Mouse (Mus musculus): ENCODE measurements at regions not wholly inside any gene's neighbourhood (a gene's known extent, or its start where the extent isn't known, plus 50 kb on each side); places are given as distances from the start of the nearest gene placed in this dataset.

GRCm38 (mm10) chr14:58701765-58702164 is 440.9 kb downstream of the 1700129C05Rik start:
- Histone ChIP-seq H3K9ac (ENCODE audit: control insufficient read depth, low read depth, low read length, poor library complexity, severe bottlenecking) (no peak overlapping the region), H3K79me2 (ENCODE audit: control insufficient read depth, insufficient read depth, low read length, poor library complexity) (no peaks in the 10 kb centered on the region), H3K36me3 (ENCODE audit: control insufficient read depth in 1 of 2, insufficient read depth in 2 of 2, low read length in 2 of 2) (no peaks in the 10 kb centered on the region), H3K27ac (ENCODE audit: control insufficient read depth, low read depth, low read length) (no peak overlapping the region), H3K4me1 (ENCODE audit: control insufficient read depth in 1 of 2, insufficient read depth in 2 of 2, low read length in 2 of 2) (no peaks in the 10 kb centered on the region), H3K27me3 (ENCODE audit: control insufficient read depth in 1 of 2, insufficient read depth in 2 of 2, low read length in 2 of 2) (no peaks in the 10 kb centered on the region), H3K4me3 (ENCODE audit: control insufficient read depth in 1 of 2, insufficient read depth in 1 of 2, low read depth in 2 of 2, low read length in 2 of 2) (no peak overlapping the region), H3K9me3 (replicated peaks; ENCODE audit: insufficient read depth, low read length) (no peaks in the 10 kb centered on the region)
- peak; percentile 1 for DNase-seq (ENCODE audit: low read depth, low spot score)
- TF ChIP-seq ZKSCAN1 (IDR thresholded peaks at IDR 0.05; ENCODE audit: low read depth, low read length) (no peak), MAX (IDR thresholded peaks at IDR 0.05; ENCODE audit: low read length) (no peak), ELF1 (IDR thresholded peaks at IDR 0.05; ENCODE audit: low read depth, low read length) (no peak), BHLHE40 (IDR thresholded peaks at IDR 0.05; ENCODE audit: borderline replicate concordance, low read depth, low read length) (no peak), GATA1 (IDR thresholded peaks at IDR 0.05; ENCODE audit: low read depth, low read length) (no peak), ZC3H11A (IDR thresholded peaks at IDR 0.05; ENCODE audit: low read depth, low read length) (no peak), EP300 (IDR thresholded peaks at IDR 0.05; ENCODE audit: low read depth in 1 of 2, low read length in 2 of 2) (no peak), KAT2A (conservative IDR thresholded peaks at IDR 0.05; ENCODE audit: low read depth, low read length) (no peak)

- DNase-seq (ENCODE audit: low read depth, low spot score) = no peak
- Histone ChIP-seq H3K9ac (ENCODE audit: control insufficient read depth, low read depth, low read length, poor library complexity, severe bottlenecking) (no peak overlapping the region), H3K27ac (ENCODE audit: control insufficient read depth, low read depth, low read length) (no peak overlapping the region), H3K4me1 (ENCODE audit: control insufficient read depth in 1 of 2, insufficient read depth in 2 of 2, low read length in 2 of 2) (no peaks in the 10 kb centered on the region), H3K36me3 (ENCODE audit: control insufficient read depth in 1 of 2, insufficient read depth in 2 of 2, low read length in 2 of 2) (no peaks in the 10 kb centered on the region), H3K27me3 (ENCODE audit: control insufficient read depth in 1 of 2, insufficient read depth in 2 of 2, low read length in 2 of 2) (no peaks in the 10 kb centered on the region), H3K79me2 (ENCODE audit: control insufficient read depth, insufficient read depth, low read length, poor library complexity) (no peaks in the 10 kb centered on the region), H3K4me3 (ENCODE audit: control insufficient read depth in 1 of 2, insufficient read depth in 1 of 2, low read depth in 2 of 2, low read length in 2 of 2) (no peak overlapping the region), H3K9me3 (replicated peaks; ENCODE audit: insufficient read depth, low read length) (no peaks in the 10 kb centered on the region; the same call in 1 of the 2 replicates)
- TF ChIP-seq ZKSCAN1 (IDR thresholded peaks at IDR 0.05; ENCODE audit: low read depth, low read length) = no peak
- TF ChIP-seq MAX (IDR thresholded peaks at IDR 0.05; ENCODE audit: low read length) = no peak
- TF ChIP-seq TAL1 (IDR thresholded peaks at IDR 0.05; ENCODE audit: low read length) = no peak
- no peak for TF ChIP-seq POLR2A (IDR thresholded peaks at IDR 0.05; ENCODE audit: control insufficient read depth in 1 of 2, insufficient read depth in 1 of 2, low read depth in 1 of 2, low read length in 2 of 2, poor library complexity in 1 of 2)
- TF ChIP-seq CHD2 (IDR thresholded peaks at IDR 0.05; ENCODE audit: low read length) = no peak
- no peak for TF ChIP-seq SIN3A (IDR thresholded peaks at IDR 0.05; ENCODE audit: low read length)
- TF ChIP-seq JUND (IDR thresholded peaks at IDR 0.05; ENCODE audit: low read depth, low read length) = no peak
- TF ChIP-seq ETS1 (IDR thresholded peaks at IDR 0.05; ENCODE audit: low read depth, low read length) = no peak
- no peak for TF ChIP-seq MAZ (IDR thresholded peaks at IDR 0.05; ENCODE audit: low read depth, low read length)
- TF ChIP-seq MXI1 (IDR thresholded peaks at IDR 0.05; ENCODE audit: low read depth, low read length) = no peak
- TF ChIP-seq TCF12 (IDR thresholded peaks at IDR 0.05; ENCODE audit: low read depth, low read length) = no peak
- TF ChIP-seq POLR2AphosphoS2 (IDR thresholded peaks at IDR 0.05; ENCODE audit: low read length) = no peak
- no peak for TF ChIP-seq POLR2AphosphoS5 (IDR thresholded peaks at IDR 0.05; ENCODE audit: borderline replicate concordance, low read depth, low read length)
Measured at GRCm38 (mm10) chr14:58691129-58691828, 451.4 kb downstream of the 1700129C05Rik start.

Measured in MEL (cell line).